Mouse (Mus musculus) A20 (cell line): ENCODE data around the gene Apobec1.
A peak's percentile ranks its signal among the peaks of the same experiment; 100 is the strongest.
"Not testable (repeated sequence)": the region's sequence is repeated elsewhere in the genome, so short reads cannot be mapped to it uniquely, and the experiment has no call there.

Source experiments
- DNase-seq: peaks from one replicate; pipeline ENCODE4 v3.0.0-alpha.2; 2011; ENCODE audit warnings: low read depth, low spot score

Gene Apobec1

DNA sequence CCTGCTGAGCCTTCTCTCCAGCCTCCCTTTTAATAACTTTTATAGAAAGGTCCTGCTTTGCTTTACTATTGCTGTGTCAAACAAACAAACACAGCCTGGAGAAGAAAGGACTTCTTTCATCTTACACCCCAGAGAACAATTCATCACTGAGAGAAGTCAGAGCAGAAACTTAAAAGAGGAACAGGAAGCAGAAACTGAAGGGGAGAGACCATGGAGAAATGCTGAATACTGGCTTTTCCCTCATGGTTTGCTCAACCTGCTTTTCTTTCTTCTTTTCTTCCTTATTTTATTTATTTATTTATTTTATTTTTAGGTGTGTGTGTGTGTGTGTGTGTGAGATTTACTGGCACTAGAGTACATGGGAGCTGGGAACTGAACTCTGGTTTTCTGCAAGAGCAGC is 2.0 kb upstream of the Apobec1 start:
- peak; percentile 82 for DNase-seq

- no peak for DNase-seq
Measured at GRCm38 (mm10) chr6:122602992-122603322, 713 bp upstream of the Apobec1 start.

DNA sequence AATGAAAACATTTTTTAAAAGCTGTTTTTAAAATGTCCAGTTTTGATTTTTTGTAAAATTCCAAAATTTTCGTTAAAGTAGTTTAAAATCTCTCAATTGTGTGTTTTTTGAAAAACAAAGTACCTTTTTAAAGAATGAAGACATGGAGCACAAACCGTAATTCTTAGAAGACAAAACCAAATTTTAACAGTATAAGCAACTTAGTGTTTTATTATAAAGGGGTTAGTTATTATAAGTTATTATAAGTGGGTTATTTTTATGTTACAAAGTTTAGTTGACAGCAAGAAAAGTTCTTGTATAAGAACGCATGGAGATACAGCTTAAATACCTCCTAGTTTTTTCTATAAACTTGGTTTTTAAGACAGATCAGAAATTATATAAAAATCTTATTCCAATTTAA is 629 bp downstream of the Apobec1 start:
- DNase-seq = no peak

GRCm38 (mm10) chr6:122601031-122601430 is 1.2 kb downstream of the Apobec1 start:
- DNase-seq = peak; percentile 51

GRCm38 (mm10) chr6:122600066-122600646 is 2.1 kb downstream of the Apobec1 start:
- peak; percentile 89 for DNase-seq

DNA sequence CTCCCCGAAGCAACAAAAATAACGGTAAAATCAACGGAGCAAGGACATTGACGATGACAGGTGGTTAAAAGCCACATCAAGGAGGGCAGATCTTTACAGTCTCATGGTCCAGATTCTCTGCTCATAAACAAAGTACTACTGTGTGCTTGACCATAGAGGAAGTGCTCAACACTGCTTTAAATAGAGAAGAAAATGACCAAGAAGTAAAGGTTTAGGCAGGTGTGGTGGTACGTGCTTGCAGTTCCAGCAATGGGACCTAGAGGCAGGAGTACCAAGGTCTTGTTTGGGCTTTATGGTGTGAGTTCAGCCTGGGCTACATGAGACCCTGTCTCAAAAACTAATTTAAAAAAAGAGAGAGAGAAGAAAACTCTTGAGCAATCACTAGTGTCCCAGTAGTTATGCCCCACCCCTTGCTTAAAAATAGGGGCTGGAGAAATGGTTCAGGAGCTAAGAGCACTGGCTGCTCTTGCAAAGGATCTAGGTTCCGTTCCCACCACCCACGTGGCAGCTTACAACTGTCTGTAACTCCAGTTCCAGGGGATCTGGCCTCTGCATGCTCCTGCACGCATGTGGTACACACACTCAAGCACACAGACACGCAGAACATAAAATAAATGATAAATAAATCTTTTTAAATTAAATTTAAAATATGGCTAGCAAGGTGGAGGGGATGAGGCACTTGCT is 3.0 kb downstream of the Apobec1 start:
- peak; percentile 84 for DNase-seq

GRCm38 (mm10) chr6:122598436-122598835 is 3.8 kb downstream of the Apobec1 start:
- peak; percentile 67 for DNase-seq

DNA sequence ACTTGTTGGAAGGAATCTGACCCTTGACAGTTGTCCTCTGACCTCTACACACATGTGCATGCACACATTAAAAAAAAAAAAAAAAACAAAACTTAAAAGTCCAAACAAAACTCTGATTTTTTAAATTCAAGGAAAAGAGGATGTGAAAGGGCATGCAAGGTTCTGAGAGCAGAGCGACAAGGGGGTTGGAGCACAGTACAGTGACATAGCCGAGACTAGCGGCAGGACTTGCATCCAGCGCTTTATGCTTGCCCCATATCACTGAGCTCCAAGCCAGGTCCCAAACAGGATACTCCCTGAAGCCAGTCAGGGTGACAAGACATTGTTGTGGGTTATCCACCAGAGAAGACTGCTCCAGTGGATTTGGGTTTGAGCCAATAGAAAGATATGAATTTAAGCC is 4.2 kb downstream of the Apobec1 start:
- DNase-seq = peak; percentile 80

- no peak for DNase-seq
Measured at GRCm38 (mm10) chr6:122596608-122597007, 5.6 kb downstream of the Apobec1 start.

DNA sequence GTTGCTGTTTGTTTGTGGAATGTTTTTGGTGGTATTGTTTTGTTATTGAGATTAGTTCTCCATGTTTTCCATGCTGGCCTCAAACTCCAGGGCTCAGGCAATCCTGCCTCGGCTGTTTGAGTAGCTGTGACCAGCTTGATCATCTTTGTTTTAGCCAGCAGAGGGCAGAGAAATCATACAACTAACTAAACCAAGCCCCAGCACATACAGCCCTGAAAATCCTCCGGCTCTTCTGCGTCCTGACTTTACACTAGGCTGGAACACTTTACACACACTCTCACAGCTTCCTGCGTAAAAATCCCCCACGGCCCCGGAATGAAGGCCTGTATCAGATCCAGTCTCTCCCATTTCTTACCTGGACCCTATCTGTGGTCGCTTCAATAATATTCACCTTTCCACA is 6.6 kb downstream of the Apobec1 start:
- DNase-seq = no peak

DNA sequence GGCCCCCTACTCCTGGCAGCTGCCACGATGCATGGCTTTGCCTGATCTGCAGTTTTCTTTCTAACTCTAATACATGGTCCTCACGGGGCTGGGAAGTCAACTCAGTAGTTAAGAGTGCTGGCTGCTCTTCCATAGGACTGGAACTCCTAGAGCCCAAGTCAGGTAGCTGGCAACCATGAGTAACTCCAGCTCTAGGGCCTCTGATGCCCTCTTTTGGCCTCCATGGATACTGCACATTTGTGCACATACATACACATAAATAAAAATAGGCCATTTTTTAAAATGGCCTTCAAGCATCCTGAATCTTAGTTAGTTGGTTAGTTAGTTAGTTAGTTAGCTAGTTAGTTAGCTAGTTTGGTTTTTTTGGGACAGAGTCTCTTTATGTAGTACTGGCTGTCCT is 9.3 kb downstream of the Apobec1 start:
- DNase-seq = peak; percentile 36

DNA sequence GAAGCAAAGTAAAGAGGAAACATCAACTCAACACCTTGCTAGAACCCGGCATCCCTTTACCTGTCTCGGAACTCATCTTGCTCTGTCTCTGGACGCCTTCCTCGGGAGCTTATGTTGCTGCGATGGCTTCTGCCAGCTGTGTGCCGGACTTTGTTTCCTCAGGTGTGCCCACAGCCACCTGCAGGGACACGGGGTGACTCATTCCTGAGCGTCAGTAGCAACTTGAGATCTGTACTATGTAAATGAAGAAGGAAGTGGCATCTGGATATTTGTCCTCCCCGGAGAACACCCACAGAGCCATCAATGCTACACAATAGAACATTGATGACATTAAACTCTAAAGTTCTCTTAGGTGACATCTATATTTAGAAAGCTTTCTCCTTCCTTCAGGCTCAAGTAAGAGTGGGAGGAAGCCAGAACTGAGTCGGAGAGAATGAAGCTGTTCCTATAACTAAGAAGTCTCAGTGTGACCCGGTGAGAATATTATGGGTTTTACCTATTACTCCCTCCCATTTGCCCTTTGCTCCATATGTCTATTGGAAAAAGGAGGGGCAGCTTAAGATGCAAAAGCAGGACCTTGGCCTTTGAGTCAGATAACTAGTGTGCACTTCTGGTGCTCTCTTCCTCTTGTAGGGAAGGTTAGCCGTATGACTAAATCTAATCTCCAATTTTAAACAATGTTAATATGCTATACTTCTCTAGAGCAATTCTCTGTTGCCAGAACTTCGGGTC is 11.1 kb downstream of the Apobec1 start:
- DNase-seq = no peak

GRCm38 (mm10) chr6:122579086-122579485 is 23.2 kb downstream of the Apobec1 start:
- no peak for DNase-seq

- DNase-seq = peak; percentile 51
Measured at GRCm38 (mm10) chr6:122577030-122577429, 25.2 kb downstream of the Apobec1 start.

DNA sequence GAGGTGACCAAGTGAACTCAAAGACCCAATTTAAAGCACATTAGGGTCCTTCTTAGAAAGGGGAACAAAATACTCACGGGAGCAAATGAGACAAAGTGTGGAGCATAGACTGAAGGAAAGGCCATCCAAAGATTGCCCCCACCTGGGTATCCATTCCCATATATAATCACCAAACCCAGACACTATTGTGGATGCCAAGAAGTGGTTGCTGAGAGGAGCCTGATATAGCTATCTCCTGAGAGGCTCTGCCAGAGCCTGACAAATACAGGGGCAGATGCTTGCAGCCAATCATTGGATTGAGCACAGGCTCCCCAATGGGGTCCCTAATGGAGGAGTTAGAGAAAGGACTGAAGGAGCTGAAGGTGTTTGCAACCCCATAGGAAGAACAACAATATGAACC is 27.2 kb downstream of the Apobec1 start:
- not testable (repeated sequence) for DNase-seq

DNA sequence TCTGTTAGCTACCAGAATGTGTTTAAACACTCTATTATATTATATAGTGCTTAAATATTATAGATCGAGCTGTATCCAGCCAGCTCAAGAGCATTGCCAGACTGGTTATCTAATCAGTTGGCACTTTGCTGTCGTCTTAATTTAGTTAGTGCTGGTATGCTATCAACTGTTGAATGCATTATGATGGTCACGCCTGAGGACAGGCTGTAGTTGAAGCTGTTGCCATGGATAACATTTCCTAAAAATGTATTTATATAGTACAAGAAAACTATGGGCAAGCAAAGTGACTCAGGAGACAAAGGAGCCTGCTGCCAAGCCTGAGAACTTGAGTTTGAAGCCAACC is 30.7 kb downstream of the Apobec1 start:
- no peak for DNase-seq

- DNase-seq = peak; percentile 90
Measured at GRCm38 (mm10) chr6:122570695-122571616, 31.3 kb downstream of the Apobec1 start.

GRCm38 (mm10) chr6:122569762-122570161 is 32.5 kb downstream of the Apobec1 start:
- DNase-seq = no peak

GRCm38 (mm10) chr6:122569113-122569512 is 33.1 kb downstream of the Apobec1 start:
- DNase-seq = peak; percentile 52

GRCm38 (mm10) chr6:122565070-122565784 is 37.0 kb downstream of the Apobec1 start:
- DNase-seq = peak; percentile 39

GRCm38 (mm10) chr6:122562463-122562862 is 39.8 kb downstream of the Apobec1 start:
- peak; percentile 70 for DNase-seq
